Mouse (Mus musculus) midbrain, postnatal 0 days (tissue): Measurements from ENCODE around the gene Itgb7. TPM values are rescaled to one million over a fixed set of nuclear protein-coding genes. Genes with fewer than 3 reads are reported as not detected.

Source experiments
- ATAC-seq: fragments of 200-750 bp; cut with Nextera tagmentation; 2 replicates; pipeline ENCODE4 v1.8.0; 2017; ENCODE audit warnings: moderate number of reproducible peaks, mild to moderate bottlenecking, moderate TSS enrichment, moderate library complexity; ENCODE audit not compliant: low FRiP score
- DNase-seq: peaks from one replicate; pipeline ENCODE4 v3.0.0-alpha.2; 2015; ENCODE audit warnings: low spot score
- H3K27ac ChIP-seq: fragments of 300-500 bp; sonication (generic); 2 replicates; pipeline ENCODE4 v1.5.1; 2014; ENCODE audit warnings: low read depth, mild to moderate bottlenecking, low read length, mixed read lengths
- H3K27me3 ChIP-seq: fragments of 300-500 bp; sonication (generic); 2 replicates; pipeline ENCODE4 v1.6.1; 2014; ENCODE audit warnings: low read length, control low read depth, mixed read lengths; ENCODE audit not compliant: insufficient read depth
- H3K36me3 ChIP-seq: fragments of 300-500 bp; sonication (generic); 2 replicates; pipeline ENCODE4 v1.6.1; 2014; ENCODE audit warnings: low read length, control low read depth, mixed read lengths; ENCODE audit not compliant: insufficient read depth
- H3K4me1 ChIP-seq: fragments of 300-500 bp; sonication (generic); 2 replicates; pipeline ENCODE4 v1.6.1; 2014; ENCODE audit warnings: mild to moderate bottlenecking, control low read depth, antibody characterized with exemption, low read length, mixed read lengths; ENCODE audit not compliant: insufficient read depth
- H3K4me2 ChIP-seq: fragments of 300-500 bp; sonication (generic); 2 replicates; pipeline ENCODE4 v1.6.1; 2014; ENCODE audit warnings: low read depth, mild to moderate bottlenecking, low read length, mixed read lengths; ENCODE audit not compliant: poor library complexity, severe bottlenecking
- H3K4me3 ChIP-seq: fragments of 300-500 bp; sonication (generic); 2 replicates; pipeline ENCODE4 v1.5.1; 2014; ENCODE audit warnings: low read depth, mild to moderate bottlenecking, low read length, moderate library complexity
- H3K9ac ChIP-seq: fragments of 300-500 bp; sonication (generic); replicated peaks from 2 replicates; pipeline ENCODE4 v1.6.1; 2014; ENCODE audit warnings: mild to moderate bottlenecking, low read length, moderate library complexity, mixed read lengths; ENCODE audit not compliant: poor library complexity, severe bottlenecking
- H3K9me3 ChIP-seq: fragments of 300-500 bp; sonication (generic); 2 replicates; pipeline ENCODE4 v1.6.1; 2016; ENCODE audit warnings: low read length, control low read depth
- CTCF ChIP-seq: IDR thresholded peaks from 2 replicates; pipeline ENCODE4 v1.5.1; 2016; ENCODE audit warnings: antibody characterized with exemption, mild to moderate bottlenecking
- WGBS: fragments of 180-500 bp; shearing (Covaris S2); extraction: QIAGEN DNeasy Blood & Tissue Kit; methylation state at CpG from one replicate; pipeline ENCODE4 v1.1.7; 2014; 5-methylcytosine and 5-hydroxymethylcytosine counted together
- polyA plus RNA-seq: library from polyadenylated mRNA; unstranded; fragments of >200 nt; fragmentation: Nextera tagmentation; extraction: Ambion mirVana; gene quantifications from 2 replicates; pipeline ENCODE4 v1.2.1, GENCODE M21; 2015
- total RNA-seq: library from RNA; depleted of rRNA; stranded (reverse); fragments of >200 nt; gene quantifications from 2 replicates; pipeline ENCODE4 v1.2.3, GENCODE M21; 2014; rRNA removed

The Itgb7 gene
- total and polyA plus RNA-seq, 2 experiments from 2014 or later = 0.88 to 1.2 TPM

- Histone ChIP-seq H3K4me3 (no peak overlapping the region), H3K27me3 (no peaks in the 10 kb centered on the region), H3K4me1 (no peaks in the 10 kb centered on the region), H3K4me2 (no peak overlapping the region), H3K36me3 (no peaks in the 10 kb centered on the region), H3K9ac (no peak overlapping the region), H3K9me3 (no peaks in the 10 kb centered on the region), H3K27ac (no peak overlapping the region)
- 70% methylated on average over 2 of the region's 2 CpGs for WGBS
- no peak for DNase-seq
- ATAC-seq = no peak
- no peak for TF ChIP-seq CTCF
Observed at GRCm38 (mm10) chr15:102169064-102169463, 62.7 kb downstream of the Itgb7 start.

DNA sequence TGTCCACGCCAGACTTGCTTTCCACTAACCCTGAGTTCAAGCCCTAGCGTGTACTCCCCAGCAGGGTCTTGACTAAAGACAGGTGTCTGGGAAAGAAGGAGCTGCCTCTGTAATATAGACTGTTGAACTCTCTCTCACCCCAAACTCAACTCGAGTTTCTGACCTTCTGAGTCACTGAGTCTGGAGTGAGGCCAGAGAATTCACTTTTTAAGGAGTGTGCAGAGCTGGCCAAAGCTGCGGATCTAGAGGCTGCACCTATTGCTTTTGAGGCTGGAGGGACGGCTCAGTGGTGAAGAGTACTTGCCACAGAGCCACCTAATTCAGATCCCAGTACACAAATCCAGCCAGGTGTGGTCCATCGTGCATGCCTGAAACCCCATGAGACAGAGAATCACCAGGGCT is 64.1 kb downstream of the Itgb7 start:
- Histone ChIP-seq H3K27me3 (no peaks in the 10 kb centered on the region), H3K36me3 (no peaks in the 10 kb centered on the region), H3K27ac (no peak overlapping the region), H3K4me3 (no peak overlapping the region), H3K4me1 (no peaks in the 10 kb centered on the region), H3K4me2 (no peak overlapping the region), H3K9me3 (no peaks in the 10 kb centered on the region), H3K9ac (no peak overlapping the region)
- ATAC-seq (no peak), DNase-seq (no peak)
- WGBS = 73% methylated on average over 6 of the region's 6 CpGs
- TF ChIP-seq CTCF = no peak

Other genes with a start within 250 kb of the Itgb7 start
- gene Krt8, start 227.5 kb downstream of the Itgb7 start, total RNA-seq = 0.61 and 1.6 TPM in 2 replicates
- gene Krt8, start 227.5 kb downstream of the Itgb7 start, polyA plus RNA-seq = 0.60 and 0.63 TPM in 2 replicates
- gene Krt18, start 203.8 kb downstream of the Itgb7 start, total RNA-seq = 0.99 and 1.7 TPM in 2 replicates
- 1.8 and 2.1 TPM in 2 replicates for gene Krt18, start 203.8 kb downstream of the Itgb7 start, polyA plus RNA-seq
- gene Eif4b, start 158.2 kb downstream of the Itgb7 start, total RNA-seq = 161 and 169 TPM in 2 replicates
- 65.8 and 68.2 TPM in 2 replicates for gene Eif4b, start 158.2 kb downstream of the Itgb7 start, polyA plus RNA-seq
- 18.1 and 20.4 TPM in 2 replicates for gene Tns2, start 131.5 kb downstream of the Itgb7 start, total RNA-seq
- 5.1 and 6.3 TPM in 2 replicates for gene Tns2, start 131.5 kb downstream of the Itgb7 start, polyA plus RNA-seq
- 120 and 134 TPM in 2 replicates for gene Spryd3, start 95.7 kb downstream of the Itgb7 start, total RNA-seq
- gene Spryd3, start 95.7 kb downstream of the Itgb7 start, polyA plus RNA-seq = 118 and 120 TPM in 2 replicates
- gene Igfbp6, start 87.6 kb downstream of the Itgb7 start, total RNA-seq = 11.9 and 13.6 TPM in 2 replicates
- 9.9 and 12.7 TPM in 2 replicates for gene Igfbp6, start 87.6 kb downstream of the Itgb7 start, polyA plus RNA-seq
- 0.61 TPM in 1 of 2 replicates, not detected in the other for gene Soat2, start 81.4 kb downstream of the Itgb7 start, total RNA-seq
- gene Soat2, start 81.4 kb downstream of the Itgb7 start, polyA plus RNA-seq = 0.06 and 0.12 TPM in 2 replicates
- 42.9 and 57.7 TPM in 2 replicates for gene Zfp740, start 28.7 kb downstream of the Itgb7 start, total RNA-seq
- 25.1 and 27.6 TPM in 2 replicates for gene Zfp740, start 28.7 kb downstream of the Itgb7 start, polyA plus RNA-seq
- 30.3 and 47.5 TPM in 2 replicates for gene Csad, start 27.2 kb downstream of the Itgb7 start, total RNA-seq
- 32.8 and 34.6 TPM in 2 replicates for gene Csad, start 27.2 kb downstream of the Itgb7 start, polyA plus RNA-seq
- 4.4 and 12.6 TPM in 2 replicates for gene Rarg, start 25.6 kb upstream of the Itgb7 start, total RNA-seq
- 3.9 and 4.2 TPM in 2 replicates for gene Rarg, start 25.6 kb upstream of the Itgb7 start, polyA plus RNA-seq
- not detected in 2 replicates for gene Gm9918, start 38.6 kb upstream of the Itgb7 start, total RNA-seq
- gene Gm9918, start 38.6 kb upstream of the Itgb7 start, polyA plus RNA-seq = not detected in 2 replicates
- 43.3 and 59.3 TPM in 2 replicates for gene Mfsd5, start 47.5 kb upstream of the Itgb7 start, total RNA-seq
- gene Mfsd5, start 47.5 kb upstream of the Itgb7 start, polyA plus RNA-seq = 63.5 and 67.3 TPM in 2 replicates
- 2.7 and 4.5 TPM in 2 replicates for gene Espl1, start 64.3 kb upstream of the Itgb7 start, total RNA-seq
- gene Espl1, start 64.3 kb upstream of the Itgb7 start, polyA plus RNA-seq = 1.7 and 2.7 TPM in 2 replicates
- gene Pfdn5, start 94.2 kb upstream of the Itgb7 start, total RNA-seq = 145 and 153 TPM in 2 replicates
- 525 and 567 TPM in 2 replicates for gene Pfdn5, start 94.2 kb upstream of the Itgb7 start, polyA plus RNA-seq
- 63.1 and 69.1 TPM in 2 replicates for gene Myg1, start 99.8 kb upstream of the Itgb7 start, total RNA-seq
- 83.2 and 87.1 TPM in 2 replicates for gene Myg1, start 99.8 kb upstream of the Itgb7 start, polyA plus RNA-seq
- 21.8 and 31.1 TPM in 2 replicates for gene Aaas, start 118.8 kb upstream of the Itgb7 start, total RNA-seq
- gene Aaas, start 118.8 kb upstream of the Itgb7 start, polyA plus RNA-seq = 30.1 and 32.8 TPM in 2 replicates
- 0.47 and 0.60 TPM in 2 replicates for gene Sp7, start 135.2 kb upstream of the Itgb7 start, total RNA-seq
- gene Sp7, start 135.2 kb upstream of the Itgb7 start, polyA plus RNA-seq = 0.10 and 0.31 TPM in 2 replicates
- gene Sp1, start 174.2 kb upstream of the Itgb7 start, total RNA-seq = 20.9 and 25.6 TPM in 2 replicates
- gene Sp1, start 174.2 kb upstream of the Itgb7 start, polyA plus RNA-seq = 2.2 and 2.8 TPM in 2 replicates
- gene Amhr2, start 213.4 kb upstream of the Itgb7 start, total RNA-seq = 0.38 and 0.85 TPM in 2 replicates
- 0.60 and 1.0 TPM in 2 replicates for gene Amhr2, start 213.4 kb upstream of the Itgb7 start, polyA plus RNA-seq
- 23.1 and 23.2 TPM in 2 replicates for gene Prr13, start 227.1 kb upstream of the Itgb7 start, total RNA-seq
- 93.5 and 99.1 TPM in 2 replicates for gene Prr13, start 227.1 kb upstream of the Itgb7 start, polyA plus RNA-seq
- gene Pcbp2, start 238.6 kb upstream of the Itgb7 start, total RNA-seq = 150 and 181 TPM in 2 replicates
- 90.3 and 103 TPM in 2 replicates for gene Pcbp2, start 238.6 kb upstream of the Itgb7 start, polyA plus RNA-seq